20 mouse cellular contexts compared by ENCODE assay signal in genomic region chr12:50538296-50538965, GRCm38 (mm10).
A peak's percentile ranks its signal among the peaks of the same experiment; 100 is the strongest.
DNase-seq lines count a peak whose midpoint lies in the region; ATAC-seq lines count a peak whose summit lies in the region.
"Had no signal": no experiment of that assay in that cellular context is flagged by ENCODE, and none has a peak within 500 bp of the region (broad histone marks: within the 10 kb centered on the region; RNA-seq: fewer than 3 reads in every experiment).

No protein-coding gene starts in this region.

- DNase-seq in forebrain, embryonic 10.5 days (ENCODE audit: extremely low spot score, low spot score): no peak
- DNase-seq in layer of hippocampus, adult 8-10 months (ENCODE audit: low spot score in 2 of 2): peak; percentile 28 to 38
- DNase-seq in layer of hippocampus, adult 9-10 months (ENCODE audit: low spot score): no peak
- peak; percentile 56 for DNase-seq in brain, embryonic 18.5 days (ENCODE audit: low read depth, low spot score)
- peak; percentile 45 to 91 for DNase-seq in left cerebral cortex, postnatal 25 days (ENCODE audit: low spot score in 2 of 2)
- no peak for DNase-seq in MN1 (ENCODE audit: low spot score)
- DNase-seq: adrenal gland, postnatal 14 days; cerebellum, postnatal 25 days; heart, adult 2 months; kidney, adult 18-20 months; kidney, postnatal 36 days; lung, postnatal 10 days; thymus, postnatal 36 days had no signal

- 71% methylated on average over 3 of the region's 3 CpGs for WGBS in forebrain, embryonic 13.5 days
- WGBS in forebrain, embryonic 10.5 days: 94% methylated on average over 3 of the region's 3 CpGs
- 95% methylated on average over 3 of the region's 3 CpGs for WGBS in kidney, embryonic 16.5 days

- H3K4me3 ChIP-seq in forebrain, embryonic 13.5 days: no peak overlapping the region
- no peak overlapping the region for H3K4me3 ChIP-seq in forebrain, embryonic 10.5 days
- H3K4me3 ChIP-seq in kidney, embryonic 16.5 days (ENCODE audit: low read length): no peak overlapping the region
- H3K4me3 ChIP-seq: heart, adult 2 months; hindbrain, embryonic 13.5 days; limb, embryonic 13.5 days; liver, embryonic 15.5 days; megakaryocyte, embryonic 14.5 days had no signal

- no peaks in the 10 kb centered on the region for H3K36me3 ChIP-seq in forebrain, embryonic 13.5 days (ENCODE audit: poor library complexity, severe bottlenecking)
- no peaks in the 10 kb centered on the region for H3K36me3 ChIP-seq in forebrain, embryonic 10.5 days (replicated peaks)
- H3K36me3 ChIP-seq in kidney, embryonic 16.5 days (ENCODE audit: insufficient read depth, low read length): no peaks in the 10 kb centered on the region
- H3K36me3 ChIP-seq: hindbrain, embryonic 13.5 days; limb, embryonic 13.5 days; liver, embryonic 15.5 days had no signal

- no peaks in the 10 kb centered on the region for H3K27me3 ChIP-seq in forebrain, embryonic 13.5 days
- no peaks in the 10 kb centered on the region; the same call in 1 of the 2 replicates for H3K27me3 ChIP-seq in forebrain, embryonic 10.5 days (ENCODE audit: poor library complexity, severe bottlenecking)
- H3K27me3 ChIP-seq in kidney, embryonic 16.5 days (ENCODE audit: insufficient read depth, low read length): no peaks in the 10 kb centered on the region
- H3K27me3 ChIP-seq: hindbrain, embryonic 13.5 days; limb, embryonic 13.5 days; liver, embryonic 15.5 days; megakaryocyte, embryonic 14.5 days had no signal

- no peak overlapping the region for H3K4me2 ChIP-seq in forebrain, embryonic 13.5 days
- no peak overlapping the region for H3K4me2 ChIP-seq in kidney, embryonic 16.5 days (replicated peaks; ENCODE audit: low read depth, low read length)
- H3K4me2 ChIP-seq: hindbrain, embryonic 13.5 days; limb, embryonic 13.5 days; liver, embryonic 15.5 days had no signal

- no peak overlapping the region for H3K9ac ChIP-seq in forebrain, embryonic 13.5 days
- H3K9ac ChIP-seq in kidney, embryonic 16.5 days (replicated peaks; ENCODE audit: low read length): no peak overlapping the region
- H3K9ac ChIP-seq: hindbrain, embryonic 13.5 days; limb, embryonic 13.5 days; liver, embryonic 15.5 days had no signal

- no peaks in the 10 kb centered on the region for H3K9me3 ChIP-seq in forebrain, embryonic 13.5 days (replicated peaks)
- H3K9me3 ChIP-seq in forebrain, embryonic 10.5 days: no peaks in the 10 kb centered on the region
- H3K9me3 ChIP-seq in kidney, embryonic 16.5 days (ENCODE audit: low read length): no peaks in the 10 kb centered on the region
- H3K9me3 ChIP-seq: hindbrain, embryonic 13.5 days; limb, embryonic 13.5 days; liver, embryonic 15.5 days; megakaryocyte, embryonic 14.5 days had no signal

- ATAC-seq in forebrain, embryonic 13.5 days: peak; percentile 94
- no peak for ATAC-seq in kidney, embryonic 16.5 days (ENCODE audit: low FRiP score, low TSS enrichment)

- no peak overlapping the region for H3K27ac ChIP-seq in forebrain, embryonic 13.5 days
- no peak overlapping the region for H3K27ac ChIP-seq in forebrain, embryonic 10.5 days
- H3K27ac ChIP-seq in kidney, embryonic 16.5 days (ENCODE audit: low read length): no peak overlapping the region
- H3K27ac ChIP-seq: heart, adult 2 months; hindbrain, embryonic 13.5 days; limb, embryonic 13.5 days; liver, embryonic 15.5 days; stomach, postnatal 0 days had no signal

- H3K4me1 ChIP-seq in forebrain, embryonic 13.5 days: peaks cover 11% of the 10 kb centered on the region
- H3K4me1 ChIP-seq in forebrain, embryonic 10.5 days: peaks cover 4% of the 10 kb centered on the region
- no peaks in the 10 kb centered on the region for H3K4me1 ChIP-seq in kidney, embryonic 16.5 days (ENCODE audit: insufficient read depth, low read length)
- H3K4me1 ChIP-seq: hindbrain, embryonic 13.5 days; limb, embryonic 13.5 days; liver, embryonic 15.5 days; megakaryocyte, embryonic 14.5 days had no signal

- intact Hi-C loops in left cerebral cortex, postnatal 25 days (cut with DNase I): loop anchor here (5.0 to 10.0 kb wide), 2 partner anchors 86 to 406 kb away; no protein-coding TSS in a partner anchor

Comparison
In these comparisons a context has a peak if more than half of its experiments do, and no peak if none do; other contexts are left out.
1. DNase-seq: peak in layer of hippocampus, adult 8-10 months (2 of 2), brain, embryonic 18.5 days (single experiment) and left cerebral cortex, postnatal 25 days (2 of 2); none in forebrain, embryonic 10.5 days (single experiment), layer of hippocampus, adult 9-10 months (single experiment) and MN1 (single experiment).